Mouse (Mus musculus): ENCODE measurements at regions not wholly inside any gene's neighbourhood (a gene's known extent, or its start where the extent isn't known, plus 50 kb on each side); places are given as distances from the start of the nearest gene placed in this dataset.

GRCm38 (mm10) chr16:57823329-57823728 is 68.8 kb upstream of the Col8a1 start:
- Histone ChIP-seq H3K36me3 (ENCODE audit: insufficient read depth, low read length) (no peaks in the 10 kb centered on the region), H3K9ac (replicated peaks; ENCODE audit: low read length) (no peak overlapping the region), H3K4me1 (ENCODE audit: insufficient read depth, low read length) (0 out of 2 replicates have a peak, but pooled peaks cover 4% of the 10 kb centered on the region), H3K9me3 (ENCODE audit: low read length) (no peaks in the 10 kb centered on the region), H3K27me3 (ENCODE audit: insufficient read depth, low read length) (no peaks in the 10 kb centered on the region), H3K4me3 (ENCODE audit: low read length) (no peak overlapping the region), H3K27ac (ENCODE audit: low read length) (no peak overlapping the region), H3K4me2 (replicated peaks; ENCODE audit: low read depth, low read length) (no peak overlapping the region)
- ATAC-seq (ENCODE audit: low FRiP score, low TSS enrichment): no peak
- WGBS: 10% methylated on average over 3 of the region's 3 CpGs

GRCm38 (mm10) chr16:57845416-57845815 is 90.9 kb upstream of the Col8a1 start:
- no peak for ATAC-seq (ENCODE audit: low FRiP score, low TSS enrichment)
- H3K4me2 ChIP-seq (replicated peaks; ENCODE audit: low read depth, low read length): no peak overlapping the region
- H3K27me3 ChIP-seq (ENCODE audit: insufficient read depth, low read length): no peaks in the 10 kb centered on the region
- no peaks in the 10 kb centered on the region for H3K9me3 ChIP-seq (ENCODE audit: low read length)
- no peak overlapping the region for H3K4me3 ChIP-seq (ENCODE audit: low read length)
- H3K4me1 ChIP-seq (ENCODE audit: insufficient read depth, low read length): no peaks in the 10 kb centered on the region
- no peak overlapping the region for H3K9ac ChIP-seq (replicated peaks; ENCODE audit: low read length)
- H3K36me3 ChIP-seq (ENCODE audit: insufficient read depth, low read length): no peaks in the 10 kb centered on the region
- no peak overlapping the region for H3K27ac ChIP-seq (ENCODE audit: low read length)

- Histone ChIP-seq H3K9me3 (ENCODE audit: low read length) (no peaks in the 10 kb centered on the region), H3K4me3 (ENCODE audit: low read length) (no peak overlapping the region), H3K27me3 (ENCODE audit: insufficient read depth, low read length) (no peaks in the 10 kb centered on the region), H3K9ac (replicated peaks; ENCODE audit: low read length) (no peak overlapping the region), H3K27ac (ENCODE audit: low read length) (no peak overlapping the region), H3K4me1 (ENCODE audit: insufficient read depth, low read length) (no peaks in the 10 kb centered on the region), H3K36me3 (ENCODE audit: insufficient read depth, low read length) (no peaks in the 10 kb centered on the region), H3K4me2 (replicated peaks; ENCODE audit: low read depth, low read length) (no peak overlapping the region)
- ATAC-seq (ENCODE audit: low FRiP score, low TSS enrichment): no peak
- WGBS: 59% methylated on average over 3 of the region's 3 CpGs
Measured at GRCm38 (mm10) chr16:57846386-57846785, 91.8 kb upstream of the Col8a1 start.

GRCm38 (mm10) chr16:57851854-57852253 is 97.3 kb upstream of the Col8a1 start:
- Histone ChIP-seq H3K27me3 (ENCODE audit: insufficient read depth, low read length) (no peaks in the 10 kb centered on the region), H3K9ac (replicated peaks; ENCODE audit: low read length) (no peak overlapping the region), H3K9me3 (ENCODE audit: low read length) (no peaks in the 10 kb centered on the region), H3K27ac (ENCODE audit: low read length) (no peak overlapping the region), H3K4me2 (replicated peaks; ENCODE audit: low read depth, low read length) (no peak overlapping the region), H3K4me3 (ENCODE audit: low read length) (no peak overlapping the region), H3K36me3 (ENCODE audit: insufficient read depth, low read length) (no peaks in the 10 kb centered on the region), H3K4me1 (ENCODE audit: insufficient read depth, low read length) (no peaks in the 10 kb centered on the region)
- WGBS: 60% methylated on average over 2 of the region's 2 CpGs
- ATAC-seq (ENCODE audit: low FRiP score, low TSS enrichment): no peak

- Histone ChIP-seq H3K4me1 (ENCODE audit: insufficient read depth, low read length) (peaks cover 2% of the 10 kb centered on the region; the same call in 1 of the 2 replicates), H3K9me3 (ENCODE audit: low read length) (no peaks in the 10 kb centered on the region), H3K4me3 (ENCODE audit: low read length) (no peak overlapping the region), H3K4me2 (replicated peaks; ENCODE audit: low read depth, low read length) (no peak overlapping the region), H3K36me3 (ENCODE audit: insufficient read depth, low read length) (no peaks in the 10 kb centered on the region), H3K9ac (replicated peaks; ENCODE audit: low read length) (no peak overlapping the region), H3K27ac (ENCODE audit: low read length) (no peak overlapping the region), H3K27me3 (ENCODE audit: insufficient read depth, low read length) (no peaks in the 10 kb centered on the region)
- ATAC-seq (ENCODE audit: low FRiP score, low TSS enrichment): no peak
- 60% methylated on average over 3 of the region's 3 CpGs for WGBS
Measured at GRCm38 (mm10) chr16:57852838-57853460, 98.4 kb upstream of the Col8a1 start.

- no peak overlapping the region for H3K4me3 ChIP-seq (ENCODE audit: low read length)
- H3K4me1 ChIP-seq (ENCODE audit: insufficient read depth, low read length): peaks cover 6% of the 10 kb centered on the region; the same call in 1 of the 2 replicates
- no peak for ATAC-seq (ENCODE audit: low FRiP score, low TSS enrichment)
- H3K4me2 ChIP-seq (replicated peaks; ENCODE audit: low read depth, low read length): no peak overlapping the region
- no peaks in the 10 kb centered on the region for H3K9me3 ChIP-seq (ENCODE audit: low read length)
- WGBS: 57% methylated on average over 3 of the region's 3 CpGs
- no peaks in the 10 kb centered on the region for H3K27me3 ChIP-seq (ENCODE audit: insufficient read depth, low read length)
- H3K9ac ChIP-seq (replicated peaks; ENCODE audit: low read length): no peak overlapping the region
- no peak overlapping the region for H3K27ac ChIP-seq (ENCODE audit: low read length)
- H3K36me3 ChIP-seq (ENCODE audit: insufficient read depth, low read length): no peaks in the 10 kb centered on the region
Measured at GRCm38 (mm10) chr16:57853751-57854150, 99.2 kb upstream of the Col8a1 start.

GRCm38 (mm10) chr16:57857071-57857470 is 102.5 kb upstream of the Col8a1 start:
- Histone ChIP-seq H3K27ac (ENCODE audit: low read length) (no peak overlapping the region), H3K9ac (replicated peaks; ENCODE audit: low read length) (no peak overlapping the region), H3K4me1 (ENCODE audit: insufficient read depth, low read length) (peaks cover 6% of the 10 kb centered on the region; the same call in 1 of the 2 replicates), H3K4me2 (replicated peaks; ENCODE audit: low read depth, low read length) (no peak overlapping the region), H3K27me3 (ENCODE audit: insufficient read depth, low read length) (no peaks in the 10 kb centered on the region), H3K4me3 (ENCODE audit: low read length) (no peak overlapping the region), H3K36me3 (ENCODE audit: insufficient read depth, low read length) (no peaks in the 10 kb centered on the region), H3K9me3 (ENCODE audit: low read length) (no peaks in the 10 kb centered on the region)
- no peak for ATAC-seq (ENCODE audit: low FRiP score, low TSS enrichment)
- 49% methylated on average over 1 of the region's 1 CpGs for WGBS

- Histone ChIP-seq H3K4me3 (ENCODE audit: low read length) (no peak overlapping the region), H3K4me1 (ENCODE audit: insufficient read depth, low read length) (peaks cover 6% of the 10 kb centered on the region; the same call in 1 of the 2 replicates), H3K27me3 (ENCODE audit: insufficient read depth, low read length) (no peaks in the 10 kb centered on the region), H3K4me2 (replicated peaks; ENCODE audit: low read depth, low read length) (no peak overlapping the region), H3K9me3 (ENCODE audit: low read length) (no peaks in the 10 kb centered on the region), H3K36me3 (ENCODE audit: insufficient read depth, low read length) (no peaks in the 10 kb centered on the region), H3K9ac (replicated peaks; ENCODE audit: low read length) (no peak overlapping the region), H3K27ac (ENCODE audit: low read length) (no peak overlapping the region)
- WGBS: 13% methylated on average over 2 of the region's 2 CpGs
- no peak for ATAC-seq (ENCODE audit: low FRiP score, low TSS enrichment)
Measured at GRCm38 (mm10) chr16:57858151-57858764, 103.7 kb upstream of the Col8a1 start.

GRCm38 (mm10) chr16:57858765-57859201 is 104.2 kb upstream of the Col8a1 start:
- Histone ChIP-seq H3K4me2 (replicated peaks; ENCODE audit: low read depth, low read length) (no peak overlapping the region), H3K27ac (ENCODE audit: low read length) (no peak overlapping the region), H3K9ac (replicated peaks; ENCODE audit: low read length) (no peak overlapping the region), H3K4me1 (ENCODE audit: insufficient read depth, low read length) (peaks cover 6% of the 10 kb centered on the region; the same call in 1 of the 2 replicates), H3K27me3 (ENCODE audit: insufficient read depth, low read length) (no peaks in the 10 kb centered on the region), H3K4me3 (ENCODE audit: low read length) (no peak overlapping the region), H3K36me3 (ENCODE audit: insufficient read depth, low read length) (no peaks in the 10 kb centered on the region), H3K9me3 (ENCODE audit: low read length) (no peaks in the 10 kb centered on the region)
- ATAC-seq (ENCODE audit: low FRiP score, low TSS enrichment): no peak
- 40% methylated on average over 7 of the region's 7 CpGs for WGBS

- Histone ChIP-seq H3K4me1 (ENCODE audit: insufficient read depth, low read length) (0 out of 2 replicates have a peak, but pooled peaks cover under 1% of the 10 kb centered on the region), H3K27ac (ENCODE audit: low read length) (no peak overlapping the region), H3K4me3 (ENCODE audit: low read length) (no peak overlapping the region), H3K4me2 (replicated peaks; ENCODE audit: low read depth, low read length) (no peak overlapping the region), H3K27me3 (ENCODE audit: insufficient read depth, low read length) (no peaks in the 10 kb centered on the region), H3K36me3 (ENCODE audit: insufficient read depth, low read length) (no peaks in the 10 kb centered on the region), H3K9me3 (ENCODE audit: low read length) (no peaks in the 10 kb centered on the region), H3K9ac (replicated peaks; ENCODE audit: low read length) (no peak overlapping the region)
- WGBS: 83% methylated on average over 9 of the region's 9 CpGs
- no peak for ATAC-seq (ENCODE audit: low FRiP score, low TSS enrichment)
Measured at GRCm38 (mm10) chr16:57863206-57863860, 108.8 kb upstream of the Col8a1 start.

Data from kidney, embryonic 16.5 days (tissue).